Mouse (Mus musculus) E14TG2a.4 (cell line): ENCODE measurements at regions not wholly inside any gene's neighbourhood (a gene's known extent, or its start where the extent isn't known, plus 50 kb on each side); places are given as distances from the start of the nearest gene placed in this dataset.

Experiments
- CTCF ChIP-seq: conservative IDR thresholded peaks from 2 replicates; pipeline ENCODE4 v1.5.1; 2014; ENCODE audit warnings: low read length
- NANOG ChIP-seq: IDR thresholded peaks from 2 replicates; pipeline ENCODE4 v1.6.1; 2014; ENCODE audit warnings: borderline replicate concordance, low read length, mixed read lengths
- POU5F1 ChIP-seq: IDR thresholded peaks from 2 replicates; pipeline ENCODE4 v1.6.1; 2014; ENCODE audit warnings: low read length, borderline replicate concordance

DNA sequence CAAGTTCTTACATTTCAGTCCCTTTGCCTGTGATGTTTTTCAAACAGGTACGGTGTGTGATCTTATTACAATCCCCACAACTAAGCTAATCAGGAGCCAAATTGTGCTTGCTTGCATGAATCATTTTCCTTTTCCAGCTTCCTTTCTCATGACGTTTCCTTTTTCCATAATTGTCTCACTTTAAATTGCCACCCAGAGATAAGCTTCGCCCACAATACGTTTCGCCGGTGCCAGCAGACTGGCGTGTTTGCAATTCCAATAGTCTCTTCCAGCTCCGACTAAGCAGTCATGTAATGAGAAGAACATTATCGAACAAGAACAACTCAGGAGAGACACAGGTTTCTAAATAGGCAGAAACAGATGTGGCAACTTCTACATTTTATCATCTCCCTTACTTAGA lies 335.8 kb downstream of the Efna5 start:
- TF ChIP-seq CTCF (no peak), POU5F1 (no peak), NANOG (no peak)
